In the genomic region with DNA sequence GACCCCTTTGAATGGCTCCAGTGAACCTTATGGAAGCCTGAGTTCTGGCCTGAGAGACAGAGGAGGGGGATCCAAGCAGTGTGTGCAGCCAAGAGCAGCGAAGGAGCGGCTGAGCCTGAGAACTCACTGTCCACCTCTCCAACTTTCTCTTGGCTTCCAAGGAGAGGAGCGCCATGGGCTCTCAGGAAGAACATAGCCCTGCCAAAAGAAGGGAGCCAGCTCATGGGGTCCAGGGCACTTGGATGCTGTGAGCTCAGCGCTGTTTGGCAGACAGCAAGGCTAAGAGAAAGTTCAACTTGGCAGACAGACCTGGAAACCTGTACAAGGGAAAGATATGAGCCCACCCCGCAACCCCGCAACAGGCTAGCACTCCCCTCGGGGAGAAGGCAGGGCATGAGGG, we compare ENCODE assay signal across 19 mouse cellular contexts. TPM values are rescaled to one million over a fixed set of nuclear protein-coding genes. Genes with fewer than 3 reads are reported as not detected.
DNase-seq lines count a peak whose midpoint lies in the region; ATAC-seq and TF ChIP-seq lines count a peak whose summit lies in the region.
"Had no signal": no experiment of that assay in that cellular context is flagged by ENCODE, and none has a peak within 500 bp of the region (broad histone marks: within the 10 kb centered on the region; RNA-seq: fewer than 3 reads in every experiment).

No protein-coding gene starts in this region.

- no peak for ATAC-seq in forebrain, postnatal 0 days
- no peak for ATAC-seq in hindbrain, postnatal 0 days
- ATAC-seq in hindbrain, embryonic 13.5 days (ENCODE audit: low FRiP score) = no peak
- ATAC-seq: forebrain, embryonic 13.5 days; forebrain, embryonic 15.5 days had no signal

- 86% methylated on average over 7 of the region's 7 CpGs for WGBS in forebrain, embryonic 10.5 days
- WGBS in forebrain, postnatal 0 days = 79% methylated on average over 7 of the region's 7 CpGs
- 59% methylated on average over 7 of the region's 7 CpGs for WGBS in hindbrain, postnatal 0 days
- 75% methylated on average over 7 of the region's 7 CpGs for WGBS in hindbrain, embryonic 13.5 days

- no peak overlapping the region for H3K4me3 ChIP-seq in forebrain, embryonic 10.5 days
- H3K4me3 ChIP-seq in forebrain, postnatal 0 days (ENCODE audit: low read depth, low read length) = no peak overlapping the region
- no peak overlapping the region for H3K4me3 ChIP-seq in hindbrain, postnatal 0 days (ENCODE audit: low read length)
- H3K4me3 ChIP-seq in hindbrain, embryonic 13.5 days = no peak overlapping the region
- H3K4me3 ChIP-seq: embryonic facial prominence, embryonic 13.5 days; embryonic facial prominence, embryonic 15.5 days; erythroblast, embryonic 14.5 days; forebrain, embryonic 13.5 days; forebrain, embryonic 15.5 days had no signal

- no peak for DNase-seq in forebrain, embryonic 10.5 days (ENCODE audit: extremely low spot score, low spot score)
- DNase-seq in forebrain, postnatal 0 days = no peak
- DNase-seq in hindbrain, postnatal 0 days (ENCODE audit: low spot score) = peak; percentile 31
- DNase-seq: adrenal gland, adult 2 months; adrenal gland, postnatal 10 days; adrenal gland, postnatal 25 days; cerebellum, adult 11 months; cerebellum, adult 8-10 months; cerebellum, postnatal 36 days; embryo, embryonic 11 days had no signal

- no peak overlapping the region for H3K4me2 ChIP-seq in forebrain, postnatal 0 days (ENCODE audit: low read depth)
- no peak overlapping the region for H3K4me2 ChIP-seq in hindbrain, postnatal 0 days (ENCODE audit: low read depth, low read length)
- no peak overlapping the region for H3K4me2 ChIP-seq in hindbrain, embryonic 13.5 days
- H3K4me2 ChIP-seq: embryonic facial prominence, embryonic 13.5 days; embryonic facial prominence, embryonic 15.5 days; forebrain, embryonic 13.5 days; forebrain, embryonic 15.5 days had no signal

- no peaks in the 10 kb centered on the region for H3K27me3 ChIP-seq in forebrain, embryonic 10.5 days (ENCODE audit: poor library complexity, severe bottlenecking)
- H3K27me3 ChIP-seq in forebrain, postnatal 0 days (ENCODE audit: insufficient read depth, low read length) = no peaks in the 10 kb centered on the region
- no peaks in the 10 kb centered on the region for H3K27me3 ChIP-seq in hindbrain, postnatal 0 days (ENCODE audit: insufficient read depth, low read length)
- no peaks in the 10 kb centered on the region for H3K27me3 ChIP-seq in hindbrain, embryonic 13.5 days
- H3K27me3 ChIP-seq: embryonic facial prominence, embryonic 13.5 days; embryonic facial prominence, embryonic 15.5 days; forebrain, embryonic 13.5 days; forebrain, embryonic 15.5 days had no signal

- H3K9me3 ChIP-seq in forebrain, embryonic 10.5 days = no peaks in the 10 kb centered on the region
- no peaks in the 10 kb centered on the region for H3K9me3 ChIP-seq in forebrain, postnatal 0 days (ENCODE audit: low read length)
- H3K9me3 ChIP-seq in hindbrain, postnatal 0 days (ENCODE audit: low read length) = no peaks in the 10 kb centered on the region
- no peaks in the 10 kb centered on the region for H3K9me3 ChIP-seq in hindbrain, embryonic 13.5 days
- H3K9me3 ChIP-seq: embryonic facial prominence, embryonic 13.5 days; embryonic facial prominence, embryonic 15.5 days; forebrain, embryonic 13.5 days; forebrain, embryonic 15.5 days had no signal

- no peaks in the 10 kb centered on the region for H3K36me3 ChIP-seq in forebrain, embryonic 10.5 days (replicated peaks)
- H3K36me3 ChIP-seq in forebrain, postnatal 0 days (ENCODE audit: insufficient read depth) = no peaks in the 10 kb centered on the region
- H3K36me3 ChIP-seq in hindbrain, postnatal 0 days (ENCODE audit: insufficient read depth, low read length) = no peaks in the 10 kb centered on the region
- H3K36me3 ChIP-seq in hindbrain, embryonic 13.5 days = no peaks in the 10 kb centered on the region
- H3K36me3 ChIP-seq: embryonic facial prominence, embryonic 13.5 days; embryonic facial prominence, embryonic 15.5 days; forebrain, embryonic 15.5 days had no signal

- peak overlapping the region; percentile 40; the same call in 1 of the 2 replicates for H3K27ac ChIP-seq in forebrain, embryonic 10.5 days
- H3K27ac ChIP-seq in forebrain, postnatal 0 days (ENCODE audit: low read depth, low read length) = no peak overlapping the region
- H3K27ac ChIP-seq in hindbrain, postnatal 0 days = no peak overlapping the region
- H3K27ac ChIP-seq in hindbrain, embryonic 13.5 days = no peak overlapping the region
- H3K27ac ChIP-seq: embryonic facial prominence, embryonic 13.5 days; embryonic facial prominence, embryonic 15.5 days; forebrain, embryonic 13.5 days; forebrain, embryonic 15.5 days had no signal

- H3K4me1 ChIP-seq in forebrain, embryonic 10.5 days = peaks cover 51% of the 10 kb centered on the region
- no peaks in the 10 kb centered on the region for H3K4me1 ChIP-seq in forebrain, postnatal 0 days (ENCODE audit: insufficient read depth)
- H3K4me1 ChIP-seq in hindbrain, postnatal 0 days (ENCODE audit: insufficient read depth, low read length) = 0 out of 2 replicates have a peak, but pooled peaks cover 3% of the 10 kb centered on the region
- peaks cover 7% of the 10 kb centered on the region; the same call in 1 of the 2 replicates for H3K4me1 ChIP-seq in hindbrain, embryonic 13.5 days (replicated peaks)
- H3K4me1 ChIP-seq: forebrain, embryonic 15.5 days had no signal

- TF ChIP-seq CTCF in forebrain, postnatal 0 days (IDR thresholded peaks at IDR 0.05; ENCODE audit: low read depth) = no peak
- TF ChIP-seq CTCF in hindbrain, postnatal 0 days (IDR thresholded peaks at IDR 0.05; ENCODE audit: low read depth) = no peak

- no peak overlapping the region for H3K9ac ChIP-seq in forebrain, postnatal 0 days
- H3K9ac ChIP-seq in hindbrain, postnatal 0 days (replicated peaks; ENCODE audit: low read length) = no peak overlapping the region
- no peak overlapping the region for H3K9ac ChIP-seq in hindbrain, embryonic 13.5 days
- H3K9ac ChIP-seq: embryonic facial prominence, embryonic 13.5 days; embryonic facial prominence, embryonic 15.5 days; forebrain, embryonic 13.5 days; forebrain, embryonic 15.5 days had no signal

RNA-seq across cellular contexts. Expression of a gene that starts 13.3 kb away (rescaled TPM):
- polyA plus RNA-seq in forebrain, embryonic 10.5 days (2016; fragmentation: Nextera tagmentation; extraction: Ambion mirVana) = 0.06 and 0.17 TPM in 2 replicates
- total RNA-seq in forebrain, postnatal 0 days (2014; rRNA removed) = 0.08 and 0.43 TPM in 2 replicates
- 0.06 and 0.19 TPM in 2 replicates for polyA plus RNA-seq in forebrain, postnatal 0 days (2015; fragmentation: Nextera tagmentation; extraction: Ambion mirVana)
- total RNA-seq in hindbrain, postnatal 0 days (2014; rRNA removed) = 0.10 and 0.14 TPM in 2 replicates
- polyA plus RNA-seq in hindbrain, postnatal 0 days (2015; fragmentation: Nextera tagmentation; extraction: Ambion mirVana) = 0.28 and 0.29 TPM in 2 replicates
- polyA plus RNA-seq in hindbrain, embryonic 13.5 days (2015; fragmentation: Nextera tagmentation; extraction: Ambion mirVana) = 0.35 and 0.64 TPM in 2 replicates
- total RNA-seq: adrenal gland, postnatal 25 days; common myeloid progenitor, adult 5-6 weeks; MEL had no signal
- polyA plus RNA-seq: erythroblast, embryonic 14.5 days; forebrain, embryonic 11.5 days; forebrain, embryonic 13.5 days; forebrain, embryonic 15.5 days had no signal

RNA-seq across cellular contexts. Expression of a gene that starts 55.7 kb away (rescaled TPM):
- polyA plus RNA-seq in forebrain, embryonic 10.5 days (2016; fragmentation: Nextera tagmentation; extraction: Ambion mirVana) = 60.3 and 70.4 TPM in 2 replicates
- total RNA-seq in forebrain, postnatal 0 days (2014; rRNA removed) = 17.2 and 24.3 TPM in 2 replicates
- 41.2 and 47.7 TPM in 2 replicates for polyA plus RNA-seq in forebrain, postnatal 0 days (2015; fragmentation: Nextera tagmentation; extraction: Ambion mirVana)
- total RNA-seq in hindbrain, postnatal 0 days (2014; rRNA removed) = 25.4 and 27.3 TPM in 2 replicates
- polyA plus RNA-seq in hindbrain, postnatal 0 days (2015; fragmentation: Nextera tagmentation; extraction: Ambion mirVana) = 35.8 and 36.5 TPM in 2 replicates
- 68.1 and 71.4 TPM in 2 replicates for polyA plus RNA-seq in hindbrain, embryonic 13.5 days (2015; fragmentation: Nextera tagmentation; extraction: Ambion mirVana)
